Mouse (Mus musculus): ENCODE data around the gene Map3k20.

Gene Map3k20

GRCm38 (mm10) chr2:72285256-72285887 lies at the start of gene Map3k20:
TSS of gene Map3k20 (plus strand) at chr2:72285637.
- no peak for DNase-seq (ENCODE audit: low read depth)

DNA sequence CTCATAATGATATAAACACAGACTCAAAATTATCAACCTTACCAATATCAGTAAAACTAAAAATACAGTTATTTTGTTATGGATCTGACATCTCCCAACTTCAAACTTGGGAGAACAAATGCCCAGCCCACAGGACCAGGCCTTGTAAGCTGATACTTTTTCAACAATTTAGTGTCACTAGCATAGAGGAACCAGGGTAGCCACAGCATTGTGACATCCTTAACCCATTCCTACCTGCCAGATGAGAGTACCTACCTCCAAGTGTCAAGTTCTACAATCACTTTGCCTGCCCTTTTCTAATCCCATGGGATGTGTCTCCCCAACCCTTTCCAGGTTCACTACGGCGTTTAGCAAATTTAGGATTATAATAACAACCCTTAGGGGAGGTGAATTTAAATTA lies 47.0 kb upstream of the Map3k20 start:
- DNase-seq (ENCODE audit: low read depth): no peak

DNA sequence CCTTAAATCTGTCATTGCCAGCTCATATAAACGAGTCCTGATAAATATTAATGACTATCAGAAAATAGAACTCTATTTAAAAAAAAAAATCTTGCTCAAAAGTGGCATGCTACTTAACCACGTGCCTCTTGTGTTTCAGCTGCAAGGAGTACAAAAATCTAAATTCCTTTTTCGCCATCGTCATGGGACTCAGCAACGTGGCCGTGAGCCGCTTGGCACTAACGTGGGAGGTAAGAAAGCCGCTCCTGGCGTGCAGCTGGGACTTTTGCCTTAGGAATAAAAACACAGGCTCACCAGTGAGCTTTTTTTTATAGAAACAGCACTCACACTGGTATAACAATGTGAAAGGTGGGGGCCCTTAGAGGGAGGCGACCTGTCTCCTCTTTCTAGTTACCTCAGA lies 46.5 kb upstream of the Map3k20 start:
- peak; percentile 68 for DNase-seq (ENCODE audit: low read depth)

DNA sequence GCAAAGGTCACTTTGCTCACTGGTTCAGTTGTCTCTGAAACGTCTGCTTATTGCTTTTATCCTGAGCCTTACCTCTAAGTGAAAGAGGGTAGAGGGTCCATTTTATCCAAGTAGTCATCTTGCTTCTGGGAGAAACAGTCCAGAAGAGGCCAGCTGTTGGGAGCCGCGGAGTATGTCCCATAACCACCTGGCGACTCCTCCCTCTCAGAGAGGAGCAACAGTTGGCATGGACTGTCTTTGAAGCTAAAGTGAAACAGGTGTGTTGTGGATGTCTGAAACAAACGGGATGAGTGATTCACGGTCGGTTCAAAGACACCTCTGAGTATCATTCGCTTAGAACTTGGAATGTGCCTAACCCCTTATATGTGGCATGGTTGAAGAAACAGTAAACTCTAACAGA lies 46.0 kb upstream of the Map3k20 start:
- no peak for DNase-seq (ENCODE audit: low read depth)

GRCm38 (mm10) chr2:72239993-72240392 lies 45.4 kb upstream of the Map3k20 start:
- peak; percentile 32 for DNase-seq (ENCODE audit: low read depth)

- no peak for DNase-seq (ENCODE audit: low read depth)
Measured at GRCm38 (mm10) chr2:72240691-72241090, 44.7 kb upstream of the Map3k20 start.

GRCm38 (mm10) chr2:72241714-72242472 lies 43.5 kb upstream of the Map3k20 start:
- DNase-seq (ENCODE audit: low read depth): no peak

- DNase-seq (ENCODE audit: low read depth): no peak
Measured at GRCm38 (mm10) chr2:72242910-72243675, 42.3 kb upstream of the Map3k20 start.

DNA sequence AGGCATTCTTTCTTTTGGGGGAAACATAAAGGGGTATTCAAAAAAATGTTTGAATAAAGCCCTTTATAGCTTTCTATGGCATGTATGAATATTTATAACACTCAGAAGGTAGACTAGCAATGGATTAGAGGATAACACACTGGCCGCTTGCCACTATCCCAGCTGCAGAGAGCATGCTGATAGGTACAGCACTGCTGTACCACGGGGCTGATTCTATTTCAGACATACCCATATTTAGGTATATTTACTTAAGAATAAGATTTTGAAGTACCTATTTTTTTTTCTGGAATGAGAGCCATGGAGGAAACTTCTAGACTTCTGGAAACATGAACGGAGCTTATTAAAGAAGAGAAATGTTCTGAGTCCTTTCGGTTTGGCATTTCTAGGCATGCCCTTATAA lies 39.8 kb upstream of the Map3k20 start:
- DNase-seq (ENCODE audit: low read depth): no peak

- DNase-seq (ENCODE audit: low read depth): no peak
Measured at GRCm38 (mm10) chr2:72246376-72246775, 39.1 kb upstream of the Map3k20 start.

- no peak for DNase-seq (ENCODE audit: low read depth)
Measured at GRCm38 (mm10) chr2:72247819-72248218, 37.6 kb upstream of the Map3k20 start.

- DNase-seq (ENCODE audit: low read depth): no peak
Measured at GRCm38 (mm10) chr2:72252510-72253505, 32.6 kb upstream of the Map3k20 start.

DNA sequence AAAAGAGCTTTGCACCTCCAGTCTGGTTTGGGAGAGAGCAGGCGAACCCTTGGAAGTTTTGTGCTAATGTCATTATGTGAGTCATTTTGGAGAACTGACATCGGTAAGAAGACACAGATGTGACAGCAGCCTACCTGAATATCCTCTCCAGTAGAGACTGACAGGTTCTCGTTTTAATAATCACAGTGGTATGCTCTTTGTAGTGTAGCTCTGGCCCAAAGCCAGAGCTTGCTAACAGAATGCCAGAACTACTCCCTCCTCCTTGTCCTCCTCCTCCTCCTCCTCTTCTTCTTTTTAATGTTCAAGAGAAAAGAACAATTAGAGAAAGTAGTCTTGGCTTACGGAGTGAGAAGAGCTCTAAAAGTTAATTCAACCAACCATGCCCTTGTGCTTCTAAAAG lies 31.6 kb upstream of the Map3k20 start:
- DNase-seq (ENCODE audit: low read depth): no peak

DNA sequence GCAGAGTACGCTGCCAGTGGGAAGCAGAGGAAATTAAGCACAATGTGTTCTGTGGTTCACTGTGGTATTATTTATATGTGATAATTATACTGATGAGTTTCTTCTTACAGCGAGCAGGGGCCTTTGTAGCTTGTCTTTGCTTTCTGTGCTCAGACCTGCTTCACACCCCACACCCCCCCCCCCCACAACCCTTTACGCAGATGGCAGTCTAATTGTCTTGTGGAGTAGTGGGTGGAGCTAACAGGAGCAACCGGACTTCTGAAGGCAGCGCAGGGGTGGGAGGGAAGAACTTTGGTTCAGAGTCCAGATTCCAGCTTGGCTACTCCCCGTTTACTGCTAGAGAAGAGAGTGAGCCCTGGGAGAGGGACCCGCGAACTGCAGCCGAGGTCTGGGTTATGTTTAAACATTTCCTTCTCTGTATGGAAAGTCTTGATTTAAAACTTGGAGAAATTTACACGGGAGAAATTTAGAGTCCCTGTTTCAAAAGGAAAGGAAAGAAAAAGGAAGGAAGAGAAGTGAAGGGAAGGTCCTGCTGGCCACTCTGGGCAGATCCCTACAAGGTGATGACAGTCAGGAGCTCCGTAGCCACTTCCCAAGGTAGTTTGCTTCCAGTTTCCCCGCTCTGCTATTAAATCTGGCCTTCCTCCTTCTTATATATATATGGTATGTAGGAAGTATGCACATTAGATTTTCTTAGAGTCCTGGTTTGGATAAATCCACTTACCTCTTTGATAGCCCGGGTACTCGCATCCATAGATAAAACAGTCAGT lies 30.4 kb upstream of the Map3k20 start:
- no peak for DNase-seq (ENCODE audit: low read depth)

DNA sequence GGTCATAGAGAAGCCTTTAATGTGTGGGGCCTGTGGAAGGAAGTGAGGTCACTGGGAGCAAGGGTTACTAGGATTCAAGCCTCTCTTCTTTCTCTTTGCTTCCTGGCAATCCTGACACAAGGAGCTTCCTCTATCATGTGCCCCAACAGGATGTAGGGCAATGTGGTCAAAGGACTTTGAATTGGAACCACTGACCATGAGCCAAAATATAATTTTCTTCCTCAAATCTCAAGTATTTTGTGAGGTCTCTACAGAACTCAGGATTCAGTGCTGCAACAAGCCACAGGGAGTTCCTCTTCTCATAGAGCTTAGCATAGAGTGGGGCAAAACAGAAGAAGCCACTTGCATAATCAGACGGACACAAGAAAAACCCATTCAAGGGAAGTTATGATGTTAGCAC lies 24.7 kb upstream of the Map3k20 start:
- no peak for DNase-seq (ENCODE audit: low read depth)

GRCm38 (mm10) chr2:72262814-72263480 lies 22.5 kb upstream of the Map3k20 start:
- no peak for DNase-seq (ENCODE audit: low read depth)

DNA sequence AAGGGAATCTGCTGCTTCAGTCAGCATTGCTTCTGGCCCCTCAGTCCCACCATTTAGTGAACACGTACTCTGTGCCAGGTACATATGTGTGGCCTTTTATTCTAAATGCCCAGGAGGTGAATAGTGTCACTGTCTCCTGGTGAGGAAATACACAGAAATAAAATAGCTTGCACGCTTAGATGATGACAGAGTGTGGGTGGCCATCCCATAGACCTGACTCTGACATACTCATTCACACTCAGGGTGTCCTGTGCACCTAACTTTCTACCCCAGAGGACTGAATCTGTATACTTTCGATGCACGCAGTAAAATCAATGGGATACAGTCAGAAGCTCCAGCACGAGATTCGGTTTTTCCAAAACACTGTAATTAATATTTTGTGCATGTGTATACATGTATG lies 18.0 kb upstream of the Map3k20 start:
- DNase-seq (ENCODE audit: low read depth): no peak

DNA sequence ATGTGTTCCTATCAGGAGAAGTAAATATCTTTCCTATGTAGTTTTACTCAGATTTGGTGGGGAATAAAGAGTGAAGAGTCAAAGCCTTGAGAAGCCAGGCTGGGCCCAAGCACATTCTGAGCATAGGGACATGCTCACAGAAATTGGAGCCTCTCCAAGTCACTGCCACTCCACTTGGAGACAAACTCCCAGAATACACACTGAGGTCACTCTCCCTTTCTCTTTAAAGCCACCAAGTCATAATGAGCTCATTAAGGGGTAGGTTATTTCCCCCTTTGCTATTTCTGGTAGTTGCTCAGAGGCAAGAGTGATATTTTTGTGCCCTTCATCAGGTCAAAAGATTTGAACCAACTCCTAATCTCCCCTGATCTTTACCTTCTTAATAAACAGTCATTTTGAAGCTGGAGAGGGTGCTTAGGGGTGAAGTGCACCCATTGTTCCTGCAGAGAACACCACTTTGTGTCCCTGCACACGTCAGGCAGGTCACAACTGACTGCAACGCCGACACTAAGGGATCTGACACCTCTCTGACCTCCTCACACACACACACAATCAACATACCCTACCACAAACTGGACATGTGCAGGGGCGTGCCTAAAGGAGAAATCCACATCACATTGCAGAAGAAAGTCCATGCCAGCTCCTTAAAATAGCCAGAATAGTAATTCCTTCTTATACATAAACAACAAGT lies 15.6 kb upstream of the Map3k20 start:
- DNase-seq (ENCODE audit: low read depth): no peak

DNA sequence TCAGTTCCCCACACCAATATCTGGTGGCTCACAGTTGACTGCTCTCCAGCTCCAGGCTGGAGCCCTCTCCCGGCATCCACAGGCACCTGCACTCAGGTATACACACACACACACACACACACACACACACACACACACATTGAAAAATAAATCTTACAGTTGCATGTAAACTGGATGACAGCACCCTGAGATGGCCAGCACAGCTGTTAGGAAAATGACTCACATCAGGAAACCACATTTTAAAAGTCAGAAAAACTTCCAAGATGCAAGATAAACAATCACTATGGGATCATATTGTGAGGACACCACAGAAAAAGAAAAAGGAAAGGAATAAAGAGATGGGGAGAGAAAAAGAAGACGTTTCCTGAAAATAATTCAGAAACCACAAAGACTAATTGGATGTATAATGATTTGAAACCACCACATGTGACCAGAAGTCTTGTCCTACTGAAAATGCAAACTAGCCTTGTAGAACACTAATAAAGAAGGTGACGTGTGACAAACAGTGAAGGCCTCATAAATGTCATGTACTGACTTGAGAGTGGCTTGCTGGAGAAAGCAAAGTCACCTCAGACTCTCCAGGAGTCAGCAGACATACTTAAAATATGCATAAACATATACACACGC lies 7.1 kb upstream of the Map3k20 start:
- DNase-seq (ENCODE audit: low read depth): no peak
